Mouse (Mus musculus): ENCODE measurements around the gene Tshz2. TPM values are rescaled to one million over a fixed set of nuclear protein-coding genes. Genes with fewer than 3 reads are reported as not detected.
A peak's percentile ranks its signal among the peaks of the same experiment; 100 is the strongest.

Gene Tshz2
- total RNA-seq, 1 experiment from 2014 or later = not detected

DNA sequence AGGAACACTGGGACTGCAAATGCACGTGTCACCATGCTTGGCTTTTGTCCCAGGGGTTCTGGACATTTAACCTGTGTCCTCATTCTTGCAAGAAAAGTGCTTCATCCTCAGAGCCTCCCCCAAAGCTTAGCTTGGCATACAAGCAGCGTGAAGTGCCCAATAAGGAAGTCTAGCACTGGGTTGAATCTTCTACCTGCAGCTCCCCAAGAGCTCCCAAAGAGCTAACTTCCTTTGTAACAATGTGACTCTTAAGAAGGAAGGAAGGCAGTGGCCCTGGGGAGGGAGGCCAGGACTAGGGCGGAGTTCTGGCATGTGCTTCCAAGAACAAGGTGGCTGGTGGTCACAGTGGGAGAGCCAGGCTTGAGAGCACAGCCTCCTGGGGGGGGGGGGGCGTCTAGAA lies 18.1 kb upstream of the Tshz2 start:
- 0 out of 4 replicates have a peak, but pooled peaks of 1 of the 2 experiments have one; percentile 39 for ATAC-seq (replicated peaks in 1 of 2; ENCODE audit: insufficient read depth in 1 of 2, low FRiP score in 2 of 2, low TSS enrichment in 1 of 2, low read depth in 1 of 2, poor library complexity in 2 of 2, severe bottlenecking in 2 of 2)

- ATAC-seq (replicated peaks in 1 of 2; ENCODE audit: insufficient read depth in 1 of 2, low FRiP score in 2 of 2, low TSS enrichment in 1 of 2, low read depth in 1 of 2, poor library complexity in 2 of 2, severe bottlenecking in 2 of 2) = no peak
These were observed 16.8 kb upstream of the Tshz2 start for GRCm38 (mm10) chr2:169615998-169616397.

DNA sequence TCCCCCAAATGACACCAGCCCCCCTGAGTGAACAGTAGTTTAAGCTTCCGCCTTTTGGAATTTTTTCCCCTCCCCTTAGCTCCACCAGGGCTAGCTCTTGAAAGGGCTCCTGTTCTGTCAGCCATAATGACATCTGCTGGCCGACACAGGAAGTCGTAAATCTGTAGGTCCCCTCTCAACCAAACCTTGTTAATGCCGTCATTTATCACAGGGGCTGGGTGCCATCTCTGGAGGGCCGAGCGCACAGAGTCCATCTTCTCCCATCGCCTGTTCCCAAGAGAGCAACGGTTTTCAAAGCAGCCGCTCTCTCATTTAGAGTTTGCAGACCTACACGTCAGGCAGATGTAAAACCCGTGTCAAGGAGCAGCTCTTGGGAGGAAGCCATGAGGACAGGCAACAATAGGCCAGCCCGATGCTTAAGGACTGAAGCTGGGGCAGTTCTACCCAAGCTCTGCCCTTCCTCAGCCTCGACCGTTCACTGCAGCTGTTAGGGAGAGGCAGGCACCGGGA lies 11.6 kb upstream of the Tshz2 start:
- peak; percentile 33 to 68; a peak in 2 of 4 replicates for ATAC-seq (replicated peaks in 1 of 2; ENCODE audit: insufficient read depth in 1 of 2, low FRiP score in 2 of 2, low TSS enrichment in 1 of 2, low read depth in 1 of 2, poor library complexity in 2 of 2, severe bottlenecking in 2 of 2)

DNA sequence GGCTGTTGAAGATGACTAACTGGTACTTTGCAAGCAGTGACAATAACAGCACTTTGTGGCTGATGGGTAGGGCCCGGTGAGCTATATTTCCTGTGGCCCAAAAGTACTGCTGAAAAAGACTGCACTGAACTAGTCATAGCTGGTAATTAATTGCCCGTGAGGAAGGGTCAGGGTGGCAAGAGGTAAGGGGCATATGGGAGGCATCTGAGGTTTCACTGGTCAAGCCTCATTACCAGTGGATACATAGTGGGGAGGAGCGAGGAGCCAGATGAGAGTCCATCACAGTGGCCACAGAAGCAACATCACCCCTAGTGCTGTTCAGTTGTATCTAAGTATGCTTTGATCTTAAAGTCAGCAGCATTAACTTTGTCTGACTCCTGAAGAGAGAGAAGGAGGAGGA lies 2.7 kb upstream of the Tshz2 start:
- ATAC-seq (replicated peaks in 1 of 2; ENCODE audit: insufficient read depth in 1 of 2, low FRiP score in 2 of 2, low TSS enrichment in 1 of 2, low read depth in 1 of 2, poor library complexity in 2 of 2, severe bottlenecking in 2 of 2) = no peak

- ATAC-seq (replicated peaks in 1 of 2; ENCODE audit: insufficient read depth in 1 of 2, low FRiP score in 2 of 2, low TSS enrichment in 1 of 2, low read depth in 1 of 2, poor library complexity in 2 of 2, severe bottlenecking in 2 of 2) = no peak; a peak in 1 of 4 replicates
These were observed 877 bp downstream of the Tshz2 start for GRCm38 (mm10) chr2:169633491-169634289.

DNA sequence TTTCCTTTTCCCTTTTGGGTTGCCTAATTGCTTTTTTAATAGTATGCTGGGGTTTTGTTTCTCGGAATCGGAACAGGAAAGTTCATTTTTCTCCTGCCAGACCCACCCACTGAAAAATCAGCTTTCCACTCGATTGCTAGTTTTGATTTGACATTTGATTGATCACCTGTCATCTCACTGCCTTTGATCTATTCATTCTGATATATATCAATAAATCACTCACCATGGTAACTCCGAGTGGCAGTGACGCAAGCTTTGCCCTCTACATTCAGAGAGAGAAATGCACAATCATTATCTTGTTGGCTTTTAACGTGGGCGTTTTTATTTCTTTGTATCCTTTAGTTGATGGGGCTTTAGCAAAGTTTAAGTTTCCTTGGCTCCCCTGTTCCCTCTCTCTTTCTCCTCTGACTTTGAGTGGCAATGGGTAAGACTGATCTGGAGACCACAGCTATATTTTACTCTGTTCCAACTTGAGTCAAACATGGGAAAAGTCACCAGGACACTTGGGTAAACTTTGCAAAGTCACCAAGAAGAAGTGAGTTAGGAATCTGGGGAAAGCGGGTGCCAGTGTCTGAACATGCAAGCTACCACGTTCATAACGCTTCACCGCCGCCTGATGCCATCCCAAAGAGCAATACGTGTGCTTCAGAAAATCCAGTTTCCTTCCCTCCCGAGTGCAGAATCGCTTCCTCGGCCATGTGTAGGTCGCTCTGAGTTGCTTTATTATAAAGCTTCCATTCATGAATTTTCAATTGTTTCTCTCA lies 2.0 kb downstream of the Tshz2 start:
- ATAC-seq (replicated peaks in 1 of 2; ENCODE audit: insufficient read depth in 1 of 2, low FRiP score in 2 of 2, low TSS enrichment in 1 of 2, low read depth in 1 of 2, poor library complexity in 2 of 2, severe bottlenecking in 2 of 2) = no peak

GRCm38 (mm10) chr2:169635428-169635827 lies 2.6 kb downstream of the Tshz2 start:
- ATAC-seq (replicated peaks in 1 of 2; ENCODE audit: insufficient read depth in 1 of 2, low FRiP score in 2 of 2, low TSS enrichment in 1 of 2, low read depth in 1 of 2, poor library complexity in 2 of 2, severe bottlenecking in 2 of 2) = no peak

GRCm38 (mm10) chr2:169636414-169636813 lies 3.6 kb downstream of the Tshz2 start:
- no peak for ATAC-seq (replicated peaks in 1 of 2; ENCODE audit: insufficient read depth in 1 of 2, low FRiP score in 2 of 2, low TSS enrichment in 1 of 2, low read depth in 1 of 2, poor library complexity in 2 of 2, severe bottlenecking in 2 of 2)

- no peak for ATAC-seq (replicated peaks in 1 of 2; ENCODE audit: insufficient read depth in 1 of 2, low FRiP score in 2 of 2, low TSS enrichment in 1 of 2, low read depth in 1 of 2, poor library complexity in 2 of 2, severe bottlenecking in 2 of 2)
These were observed 8.7 kb downstream of the Tshz2 start for GRCm38 (mm10) chr2:169641547-169641946.

DNA sequence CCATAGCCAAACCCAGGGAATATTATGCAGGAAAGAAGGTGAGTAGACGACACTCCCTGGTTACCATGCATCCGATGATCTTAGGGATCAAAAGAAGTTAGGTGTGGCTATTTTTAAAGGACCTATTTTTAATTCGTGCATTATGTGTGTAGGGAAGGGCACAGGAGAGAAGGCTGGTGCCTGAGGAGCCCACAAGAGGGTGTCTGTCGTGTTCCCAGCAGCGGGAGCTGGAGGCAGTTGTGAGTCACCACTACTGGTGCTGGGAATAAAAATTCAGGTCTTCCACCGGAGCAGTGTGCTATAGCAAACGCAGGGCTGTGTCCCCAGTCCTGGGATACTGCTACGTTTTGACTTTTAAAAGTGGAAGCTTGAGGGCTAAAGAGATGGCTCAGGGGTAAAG lies 9.6 kb downstream of the Tshz2 start:
- ATAC-seq (replicated peaks in 1 of 2; ENCODE audit: insufficient read depth in 1 of 2, low FRiP score in 2 of 2, low TSS enrichment in 1 of 2, low read depth in 1 of 2, poor library complexity in 2 of 2, severe bottlenecking in 2 of 2) = no peak

GRCm38 (mm10) chr2:169647091-169647490 lies 14.3 kb downstream of the Tshz2 start:
- no peak for ATAC-seq (replicated peaks in 1 of 2; ENCODE audit: insufficient read depth in 1 of 2, low FRiP score in 2 of 2, low TSS enrichment in 1 of 2, low read depth in 1 of 2, poor library complexity in 2 of 2, severe bottlenecking in 2 of 2)

DNA sequence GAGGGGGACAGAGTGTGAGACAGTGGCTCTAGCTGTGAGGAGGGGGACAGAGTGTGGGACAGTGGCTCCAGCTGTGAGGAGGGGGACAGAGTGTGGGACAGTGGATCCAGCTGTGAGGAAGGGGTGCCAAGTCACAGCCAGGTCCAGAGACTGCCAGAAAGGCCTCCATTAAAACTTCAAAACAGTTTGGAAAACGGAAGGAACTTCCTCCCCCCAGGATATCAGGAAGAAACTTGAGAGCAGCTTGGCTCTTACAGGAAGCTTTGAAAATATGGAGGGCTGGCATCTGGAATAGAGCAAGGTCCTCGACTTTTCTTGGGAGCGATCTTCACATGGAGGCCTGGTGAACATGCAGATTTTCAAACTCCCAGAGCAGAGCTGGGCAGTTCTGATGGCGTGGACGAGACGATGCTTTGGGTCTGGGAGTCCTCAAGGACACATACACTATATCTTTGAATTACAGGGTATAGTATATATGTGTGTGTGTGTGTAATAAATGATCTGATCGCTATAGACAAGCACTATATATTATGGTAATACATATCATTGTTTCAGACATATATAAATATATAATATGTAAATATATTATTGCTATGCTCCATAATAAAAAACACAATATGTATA lies 16.6 kb downstream of the Tshz2 start:
- no peak for ATAC-seq (replicated peaks in 1 of 2; ENCODE audit: insufficient read depth in 1 of 2, low FRiP score in 2 of 2, low TSS enrichment in 1 of 2, low read depth in 1 of 2, poor library complexity in 2 of 2, severe bottlenecking in 2 of 2)

- ATAC-seq (replicated peaks in 1 of 2; ENCODE audit: insufficient read depth in 1 of 2, low FRiP score in 2 of 2, low TSS enrichment in 1 of 2, low read depth in 1 of 2, poor library complexity in 2 of 2, severe bottlenecking in 2 of 2) = no peak
These were observed 20.5 kb downstream of the Tshz2 start for GRCm38 (mm10) chr2:169653282-169653681.

GRCm38 (mm10) chr2:169663792-169664191 lies 31.0 kb downstream of the Tshz2 start:
- ATAC-seq (replicated peaks in 1 of 2; ENCODE audit: insufficient read depth in 1 of 2, low FRiP score in 2 of 2, low TSS enrichment in 1 of 2, low read depth in 1 of 2, poor library complexity in 2 of 2, severe bottlenecking in 2 of 2) = no peak

DNA sequence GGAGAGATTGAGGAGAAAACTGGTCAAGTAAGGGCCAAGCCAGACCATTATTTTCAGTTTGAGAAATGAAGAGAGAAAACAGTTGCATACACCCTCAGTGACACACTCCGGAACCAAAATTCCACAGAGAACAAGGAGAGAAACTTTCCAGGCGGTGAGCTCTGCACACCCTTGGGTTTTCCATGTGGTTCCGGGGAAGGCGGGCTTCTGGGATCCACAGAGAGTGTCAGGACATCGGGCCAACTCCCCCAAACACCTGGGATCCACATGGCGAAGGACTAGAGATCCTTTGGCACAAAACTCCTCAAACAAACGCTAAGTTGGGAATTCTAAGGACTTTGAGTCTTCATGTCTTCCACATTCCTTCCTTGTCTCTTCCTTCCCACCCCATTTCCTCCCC lies 38.5 kb downstream of the Tshz2 start:
- no peak for ATAC-seq (replicated peaks in 1 of 2; ENCODE audit: insufficient read depth in 1 of 2, low FRiP score in 2 of 2, low TSS enrichment in 1 of 2, low read depth in 1 of 2, poor library complexity in 2 of 2, severe bottlenecking in 2 of 2)

DNA sequence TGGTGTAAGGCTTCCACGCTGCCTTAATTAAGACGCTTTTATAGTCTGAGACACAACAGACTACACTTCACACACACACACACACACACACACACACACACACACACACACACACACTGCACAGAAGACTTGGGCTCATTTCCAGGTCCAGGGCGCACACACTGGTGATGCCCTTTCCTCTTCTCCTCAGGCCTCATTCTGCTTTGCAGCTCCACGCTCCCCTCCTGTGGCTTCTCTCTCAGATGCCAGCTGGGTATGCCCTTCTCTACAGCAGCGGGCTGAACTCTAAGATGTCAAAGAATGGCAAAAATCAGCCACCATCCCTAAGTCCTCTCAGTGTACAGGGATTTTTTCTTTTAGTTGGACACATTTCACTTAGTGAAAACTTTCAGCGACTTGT lies 41.0 kb downstream of the Tshz2 start:
- ATAC-seq (replicated peaks in 1 of 2; ENCODE audit: insufficient read depth in 1 of 2, low FRiP score in 2 of 2, low TSS enrichment in 1 of 2, low read depth in 1 of 2, poor library complexity in 2 of 2, severe bottlenecking in 2 of 2) = peak; percentile 13 to 53; a peak in 2 of 4 replicates

DNA sequence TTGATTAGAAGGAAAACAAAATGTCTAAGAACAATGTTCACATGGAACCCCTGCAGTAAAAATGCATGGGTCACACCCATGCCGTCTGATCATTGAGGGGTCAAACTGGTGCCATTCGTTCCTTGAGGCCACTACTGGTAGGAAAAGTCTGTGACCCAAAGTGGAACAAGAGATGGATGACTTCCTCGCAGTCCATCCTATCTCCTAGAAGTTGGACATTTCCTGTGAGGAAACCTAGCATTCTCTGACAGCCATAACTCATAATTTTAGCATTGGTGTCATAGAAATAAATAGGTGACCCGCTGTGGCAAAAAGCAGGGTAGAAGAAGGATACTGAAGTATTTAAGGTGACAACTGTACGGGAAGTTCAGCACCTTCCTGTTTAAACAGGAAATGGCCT lies 41.4 kb downstream of the Tshz2 start:
- no peak for ATAC-seq (replicated peaks in 1 of 2; ENCODE audit: insufficient read depth in 1 of 2, low FRiP score in 2 of 2, low TSS enrichment in 1 of 2, low read depth in 1 of 2, poor library complexity in 2 of 2, severe bottlenecking in 2 of 2)

GRCm38 (mm10) chr2:169679264-169679663 lies 46.5 kb downstream of the Tshz2 start:
- ATAC-seq (replicated peaks in 1 of 2; ENCODE audit: insufficient read depth in 1 of 2, low FRiP score in 2 of 2, low TSS enrichment in 1 of 2, low read depth in 1 of 2, poor library complexity in 2 of 2, severe bottlenecking in 2 of 2) = peak; percentile 46 to 51; a peak in 2 of 4 replicates

All from hematopoietic stem cell, adult 5-6 weeks (primary cell).